Mouse (Mus musculus) left cerebral cortex, postnatal 25 days (tissue): Measurements from ENCODE around the gene Vmn2r124. TPM values are rescaled to one million over a fixed set of nuclear protein-coding genes. Genes with fewer than 3 reads are reported as not detected.
"Not testable (repeated sequence)": the region's sequence is repeated elsewhere in the genome, so short reads cannot be mapped to it uniquely, and the experiment has no call there.

Experiments
- DNase-seq, 2 experiments: peaks; one replicate each; pipeline ENCODE4 v3.0.0; 2022; ENCODE audit warnings: low spot score in 2 of 2, mixed read lengths in 1 of 2
- intact Hi-C: fragments of 180-260 bp; cut with DNase I; formaldehyde crosslinking; loops from one replicate; pipeline ENCODE4 v1.15.1; 2025
- total RNA-seq, 2 experiments: library from RNA; stranded (reverse); gene quantifications; 2 replicates each; pipeline ENCODE4 v1.2.3; 2021

Vmn2r124 gene
- total RNA-seq = under 1 TPM; 0.07 to 0.11 TPM

DNA sequence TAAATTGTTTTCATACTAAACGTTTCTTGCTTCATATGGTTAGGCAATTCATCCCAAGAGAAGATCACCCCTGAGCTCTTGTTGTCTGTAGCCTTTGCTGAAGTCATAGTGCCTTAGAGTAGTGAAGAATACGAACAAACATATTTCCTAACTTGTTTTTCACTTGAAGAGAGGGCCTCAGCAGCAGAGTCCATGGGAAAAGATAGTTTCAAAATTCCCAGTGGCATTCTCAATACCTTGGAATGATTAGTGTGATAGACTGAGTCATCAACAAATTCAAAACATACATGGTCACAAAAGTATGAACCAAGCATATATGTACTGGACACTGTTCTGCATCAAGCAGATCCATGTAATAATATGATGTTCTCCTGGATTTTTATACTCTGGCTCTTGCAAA is at the start of gene Vmn2r124:
Gene Vmn2r124, plus strand, starts transcription at position 301 of the 400 bp plus-strand sequence.
- intact Hi-C loops = no loop called here
- no peak for DNase-seq

DNA sequence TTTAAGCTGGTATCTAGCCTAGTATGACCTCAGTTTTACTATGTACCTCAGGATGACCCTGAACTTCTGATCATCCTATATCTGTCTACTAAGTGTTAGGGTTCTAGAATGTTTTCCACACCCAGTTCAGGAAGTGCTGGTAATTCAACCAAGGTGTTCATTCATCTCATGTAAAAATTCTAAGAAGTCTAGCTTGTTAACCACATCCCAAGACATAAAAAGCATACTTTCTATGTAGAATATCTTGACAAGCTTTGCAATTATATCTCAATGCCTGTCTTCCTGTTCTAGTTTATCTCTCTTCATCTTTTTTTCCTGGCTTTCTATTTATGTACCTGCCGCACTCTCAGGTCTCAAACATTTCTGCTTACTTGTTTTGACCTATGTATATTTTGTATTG is 44.5 kb upstream of the Vmn2r124 start:
- intact Hi-C loops = no loop called here
- no peak for DNase-seq

DNA sequence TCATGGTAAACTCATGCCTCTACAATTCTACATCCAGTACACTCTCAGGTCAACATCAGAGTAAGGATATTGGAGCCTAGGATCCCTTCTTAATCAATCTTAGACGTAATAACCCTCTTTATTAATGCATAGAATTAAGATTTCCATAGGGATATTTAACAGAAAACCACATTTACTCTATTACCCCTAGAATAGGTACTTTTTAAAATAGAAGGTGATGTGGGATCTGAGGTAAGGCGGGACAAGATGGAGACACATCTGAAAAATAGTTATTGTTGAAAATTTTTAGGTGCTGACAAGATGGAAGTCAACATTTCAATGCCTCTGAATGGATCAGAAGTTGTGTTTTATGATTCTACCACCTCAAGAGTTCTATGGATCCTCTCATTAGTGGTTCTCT is 27.8 kb upstream of the Vmn2r124 start, which contains the start of gene Fpr-rs4:
Gene Fpr-rs4, plus strand, starts transcription at position 301 of the 400 bp plus-strand sequence.
- intact Hi-C loops = no loop called here
- DNase-seq = no peak

DNA sequence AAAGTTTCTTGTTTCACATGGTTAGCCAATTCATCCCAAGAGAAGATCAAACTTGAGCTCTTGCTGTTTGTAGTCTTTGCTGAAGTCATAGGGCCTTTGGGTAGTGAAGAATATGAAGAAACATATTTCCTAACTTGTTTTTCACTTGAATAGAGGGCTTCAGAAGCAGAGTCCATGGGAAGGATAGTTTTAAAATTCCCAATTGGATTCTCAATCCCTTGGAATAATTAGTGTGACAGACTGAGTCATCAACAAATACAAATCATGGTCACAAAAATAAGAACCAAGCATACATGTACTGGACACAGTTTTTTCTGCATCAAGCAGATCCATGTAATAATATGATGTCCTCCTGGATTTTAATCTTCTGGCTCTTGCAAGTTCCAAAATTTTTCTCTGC is 35.5 kb downstream of the Vmn2r124 start, which contains the start of gene Vmn2r91:
Gene Vmn2r91, plus strand, starts transcription at position 301 of the 400 bp plus-strand sequence.
- intact Hi-C loops, DNase-seq: not testable (repeated sequence)

DNA sequence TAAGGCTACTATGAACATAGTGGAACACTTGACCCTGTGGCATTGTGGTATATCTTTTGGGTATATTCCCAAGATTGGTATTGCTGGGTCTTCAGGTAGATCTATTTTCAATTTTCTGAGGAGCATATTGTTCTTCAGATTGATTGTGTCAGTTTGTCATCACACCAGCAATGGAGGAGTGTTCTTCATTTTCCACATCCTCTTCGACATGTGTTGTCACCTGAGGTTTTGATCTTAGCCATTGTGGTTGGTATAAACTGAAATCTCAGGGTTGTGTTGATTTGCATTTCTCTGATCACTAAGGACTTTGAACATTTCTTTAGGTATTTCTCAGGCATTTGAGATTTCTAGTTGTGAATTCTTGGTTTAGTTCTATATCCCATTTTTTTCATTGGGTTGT is 46.4 kb downstream of the Vmn2r124 start:
- intact Hi-C loops, DNase-seq: not testable (repeated sequence)

DNA sequence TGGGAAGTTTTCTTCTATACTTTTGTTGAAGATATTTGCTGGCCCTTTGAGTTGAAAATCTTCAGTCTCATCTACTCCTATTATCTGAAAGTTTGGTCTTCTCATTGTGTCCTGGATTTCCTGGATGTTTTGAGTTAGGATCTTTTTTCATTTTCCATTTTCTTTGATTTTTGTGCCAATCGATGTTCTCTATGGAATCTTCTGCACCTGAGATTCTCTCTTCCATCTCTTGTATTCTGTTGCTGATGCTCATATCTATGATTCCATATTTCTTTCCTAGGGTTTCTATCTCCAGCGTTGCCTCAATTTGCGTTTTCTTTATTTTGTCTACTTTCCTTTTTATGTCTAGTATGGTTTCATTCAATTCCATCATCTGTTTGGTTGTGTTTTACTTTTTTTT is 53.0 kb downstream of the Vmn2r124 start:
- DNase-seq, intact Hi-C loops: not testable (repeated sequence)

Other genes starting within 250 kb of the Vmn2r124 start
- 10 to 100 TPM; 68.8 to 86.7 TPM for gene Spaca6, start 222.3 kb upstream of the Vmn2r124 start, total RNA-seq
- gene Has1, start 194.2 kb upstream of the Vmn2r124 start, total RNA-seq = under 1 TPM; 0.53 to 0.62 TPM
- gene Fpr1, start 165.5 kb upstream of the Vmn2r124 start, total RNA-seq = not detected
- not detected for gene Fpr2, start 161.6 kb upstream of the Vmn2r124 start, total RNA-seq
- not detected for gene Fpr3, start 161.6 kb upstream of the Vmn2r124 start, total RNA-seq
- not detected for gene Fpr-rs4, start 27.7 kb upstream of the Vmn2r124 start, total RNA-seq
- gene Vmn2r91, start 35.6 kb downstream of the Vmn2r124 start, total RNA-seq = not detected
- not detected for gene Vmn2r92, start 102.5 kb downstream of the Vmn2r124 start, total RNA-seq
- gene Vmn2r94, start 228.3 kb downstream of the Vmn2r124 start, total RNA-seq = not detected
- gene Vmn2r93, start 248.7 kb downstream of the Vmn2r124 start, total RNA-seq = not detected